Mouse (Mus musculus) ovary, postnatal 36 days (tissue): ENCODE results near the gene Inpp5f.
"Not testable (repeated sequence)": the region's sequence is repeated elsewhere in the genome, so short reads cannot be mapped to it uniquely, and the experiment has no call there.

Experiments used
- DNase-seq: peaks from one replicate; pipeline ENCODE4 v3.0.0; 2022; ENCODE audit warnings: low spot score, mixed read lengths

Inpp5f gene

GRCm38 (mm10) chr7:128664861-128665377 lies 53.8 kb downstream of the Inpp5f start:
- DNase-seq, result no peak

GRCm38 (mm10) chr7:128667788-128668187 lies 56.7 kb downstream of the Inpp5f start:
- no peak for DNase-seq

GRCm38 (mm10) chr7:128668831-128669230 lies 57.7 kb downstream of the Inpp5f start:
- DNase-seq, result no peak

GRCm38 (mm10) chr7:128671952-128672351 lies 60.8 kb downstream of the Inpp5f start:
- no peak for DNase-seq

- peak; percentile 30 for DNase-seq
Measured at GRCm38 (mm10) chr7:128672408-128673010, 61.4 kb downstream of the Inpp5f start.

- DNase-seq, result no peak
Measured at GRCm38 (mm10) chr7:128678546-128678945, 67.4 kb downstream of the Inpp5f start.

- peak; percentile 68 for DNase-seq
Measured at GRCm38 (mm10) chr7:128687821-128688564, 76.9 kb downstream of the Inpp5f start.

- no peak for DNase-seq
Measured at GRCm38 (mm10) chr7:128689347-128689746, 78.2 kb downstream of the Inpp5f start.

GRCm38 (mm10) chr7:128690070-128690469 lies 78.9 kb downstream of the Inpp5f start:
- peak; percentile 82 for DNase-seq

- DNase-seq, result no peak
Measured at GRCm38 (mm10) chr7:128690796-128691195, 79.7 kb downstream of the Inpp5f start.

GRCm38 (mm10) chr7:128692163-128692562 lies 81.0 kb downstream of the Inpp5f start:
- DNase-seq, result no peak

- DNase-seq, result no peak
Measured at GRCm38 (mm10) chr7:128694848-128695247, 83.7 kb downstream of the Inpp5f start.

GRCm38 (mm10) chr7:128699959-128700358 lies 88.8 kb downstream of the Inpp5f start:
- DNase-seq, result not testable (repeated sequence)

- peak; percentile 57 for DNase-seq
Measured at GRCm38 (mm10) chr7:128705735-128706134, 94.6 kb downstream of the Inpp5f start.

GRCm38 (mm10) chr7:128717991-128718390 lies 106.9 kb downstream of the Inpp5f start:
- DNase-seq, result no peak

GRCm38 (mm10) chr7:128724761-128725160 lies 113.6 kb downstream of the Inpp5f start:
- peak; percentile 51 for DNase-seq

GRCm38 (mm10) chr7:128725189-128725588 lies 114.1 kb downstream of the Inpp5f start:
- DNase-seq, result no peak

- no peak for DNase-seq
Measured at GRCm38 (mm10) chr7:128726999-128727398, 115.9 kb downstream of the Inpp5f start.

- no peak for DNase-seq
Measured at GRCm38 (mm10) chr7:128727701-128728100, 116.6 kb downstream of the Inpp5f start.

GRCm38 (mm10) chr7:128728738-128729137 lies 117.6 kb downstream of the Inpp5f start:
- DNase-seq, result no peak

- DNase-seq, result no peak
Measured at GRCm38 (mm10) chr7:128731585-128731984, 120.5 kb downstream of the Inpp5f start.

- DNase-seq, result no peak
Measured at GRCm38 (mm10) chr7:128738041-128738440, 126.9 kb downstream of the Inpp5f start.

- no peak for DNase-seq
Measured at GRCm38 (mm10) chr7:128739116-128739461, 128.0 kb downstream of the Inpp5f start.
